Mouse (Mus musculus): ENCODE measurements around the gene Tnrc18.

GRCm38 (mm10) chr5:142747026-142747629 is 70.3 kb downstream of the Tnrc18 start:
- no peak for TF ChIP-seq CTCF (IDR thresholded peaks at IDR 0.05; ENCODE audit: borderline replicate concordance, insufficient read depth, low read depth, low read length)
- TF ChIP-seq POLR2A (IDR thresholded peaks at IDR 0.05; ENCODE audit: borderline replicate concordance, insufficient read depth, low read length): no peak
